Mouse (Mus musculus) G1E (cell line): ENCODE data around the gene Hoxd3. TPM values are rescaled to one million over a fixed set of nuclear protein-coding genes. Genes with fewer than 3 reads are reported as not detected.

Experiments
- ATAC-seq: 2 replicates; pipeline ENCODE4 v1.8.0; 2016; ENCODE audit warnings: mild to moderate bottlenecking; ENCODE audit not compliant: insufficient number of reproducible peaks, poor library complexity, low FRiP score, severe bottlenecking; ENCODE audit errors: extremely low read depth
- DNase-seq: peaks from one replicate; pipeline ENCODE4 v3.0.0; 2012; ENCODE audit warnings: low spot score
- H3K27me3 ChIP-seq: 2 replicates; pipeline ENCODE4 v1.6.1; 2012; ENCODE audit warnings: mild to moderate bottlenecking, low read length, inconsistent platforms; ENCODE audit not compliant: insufficient read depth
- H3K36me3 ChIP-seq: replicated peaks from 2 replicates; pipeline ENCODE3; 2012; ENCODE audit warnings: mild to moderate bottlenecking, inconsistent platforms
- H3K4me1 ChIP-seq: 2 replicates; pipeline ENCODE4 v1.6.1; 2012; ENCODE audit warnings: low read depth, low read length, inconsistent platforms, mixed read lengths; ENCODE audit not compliant: insufficient read depth
- H3K4me3 ChIP-seq: 2 replicates; pipeline ENCODE4 v1.5.1; 2012; ENCODE audit warnings: low read depth, mild to moderate bottlenecking, inconsistent platforms, low read length, moderate library complexity, mixed read lengths
- H3K9me3 ChIP-seq: replicated peaks from 2 replicates; pipeline ENCODE4 v1.6.1; 2012; ENCODE audit warnings: inconsistent platforms
- CTCF ChIP-seq: IDR thresholded peaks from 2 replicates; pipeline ENCODE4 v1.5.1; 2012; ENCODE audit warnings: low read depth, low read length, inconsistent platforms, mixed read lengths
- GATA1 ChIP-seq: IDR thresholded peaks from 2 replicates; pipeline ENCODE4 v1.6.1; 2012; ENCODE audit warnings: borderline replicate concordance, low read length, inconsistent platforms, mixed read lengths
- GATA2 ChIP-seq: IDR thresholded peaks from 2 replicates; pipeline ENCODE4 v1.6.1; 2012; ENCODE audit warnings: low read depth, low read length, inconsistent platforms, borderline replicate concordance
- POLR2AphosphoS5 ChIP-seq: IDR thresholded peaks from 2 replicates; pipeline ENCODE4 v1.6.1; 2012; ENCODE audit warnings: low read depth, low read length, inconsistent platforms; ENCODE audit not compliant: insufficient replicate concordance
- TAL1 ChIP-seq: conservative IDR thresholded peaks from 2 replicates; pipeline ENCODE4 v1.6.1; 2012; ENCODE audit warnings: low read depth, low read length, inconsistent platforms, mixed read lengths
- polyA plus RNA-seq: library from polyadenylated mRNA; stranded (reverse); fragments of >175 nt; gene quantifications from 2 replicates; pipeline ENCODE4 v1.2.3, GENCODE M21; 2012
- total RNA-seq, 2 experiments: library from RNA; stranded (forward) in 1 of 2; stranded (reverse) in 1 of 2; fragments of 200-1000 nt in 1 of 2; fragments of >200 nt in 1 of 2; fragmentation: Nextera tagmentation in 1 of 2; gene quantifications; 2 replicates each; pipeline ENCODE4 v1.2.3; 2014 to 2017

Hoxd3 gene
- total and polyA plus RNA-seq, 3 experiments = 0.17 to 0.75 (median 0.22) TPM

- DNase-seq = no peak
- no peak for ATAC-seq
- peaks cover 6% of the 10 kb centered on the region; the same call in 1 of the 2 replicates for H3K4me1 ChIP-seq
- H3K4me3 ChIP-seq = no peak overlapping the region
- H3K9me3 ChIP-seq = peaks cover 7% of the 10 kb centered on the region; the same call in 1 of the 2 replicates
- H3K36me3 ChIP-seq = no peaks in the 10 kb centered on the region
- TF ChIP-seq POLR2AphosphoS5 (no peak), TAL1 (no peak), GATA2 (no peak), CTCF (no peak), GATA1 (no peak)
- peaks cover 22% of the 10 kb centered on the region for H3K27me3 ChIP-seq
Observed at GRCm38 (mm10) chr2:74751861-74752260, 40.1 kb downstream of the Hoxd3 start.

GRCm38 (mm10) chr2:74752431-74753174, 40.9 kb downstream of the Hoxd3 start:
- Histone ChIP-seq H3K9me3 (0 out of 2 replicates have a peak, but pooled peaks cover 4% of the 10 kb centered on the region), H3K4me3 (no peak overlapping the region), H3K27me3 (peaks cover 21% of the 10 kb centered on the region), H3K36me3 (no peaks in the 10 kb centered on the region), H3K4me1 (peaks cover 6% of the 10 kb centered on the region; the same call in 1 of the 2 replicates)
- TF ChIP-seq POLR2AphosphoS5 = no peak
- no peak for TF ChIP-seq GATA1
- TF ChIP-seq CTCF = no peak
- TF ChIP-seq GATA2 = no peak
- TF ChIP-seq TAL1 = no peak
- ATAC-seq = no peak
- no peak for DNase-seq

- Histone ChIP-seq H3K4me3 (no peak overlapping the region), H3K4me1 (peaks cover 6% of the 10 kb centered on the region; the same call in 1 of the 2 replicates), H3K9me3 (0 out of 2 replicates have a peak, but pooled peaks cover 4% of the 10 kb centered on the region), H3K27me3 (peaks cover 21% of the 10 kb centered on the region), H3K36me3 (no peaks in the 10 kb centered on the region)
- DNase-seq (no peak), ATAC-seq (no peak)
- no peak for TF ChIP-seq CTCF
- TF ChIP-seq POLR2AphosphoS5 = no peak
- no peak for TF ChIP-seq GATA2
- TF ChIP-seq TAL1 = no peak
- no peak for TF ChIP-seq GATA1
Observed at GRCm38 (mm10) chr2:74753175-74753523, 41.4 kb downstream of the Hoxd3 start.

DNA sequence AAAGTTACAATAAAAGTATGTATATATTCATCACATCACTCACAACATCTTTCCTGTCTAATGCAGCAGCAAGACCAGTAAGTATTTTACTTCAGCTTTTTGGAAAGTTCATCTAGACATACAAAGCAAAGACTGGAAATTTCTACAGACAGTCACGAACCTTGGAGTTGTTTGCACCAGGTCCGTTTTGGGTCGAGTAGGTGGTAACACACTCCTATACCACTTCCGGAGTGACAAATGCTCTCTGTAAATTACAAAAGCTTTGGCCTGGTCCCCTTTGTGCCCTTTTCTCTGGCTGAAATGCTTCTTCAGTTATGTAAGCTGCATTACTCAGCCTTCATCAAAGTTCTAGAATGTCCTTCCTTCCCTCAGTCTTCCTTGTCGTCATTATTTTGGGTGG, 42.0 kb downstream of the Hoxd3 start:
- no peak for ATAC-seq
- H3K9me3 ChIP-seq = 0 out of 2 replicates have a peak, but pooled peaks cover 4% of the 10 kb centered on the region
- TF ChIP-seq CTCF (no peak), GATA1 (no peak), TAL1 (no peak), POLR2AphosphoS5 (no peak), GATA2 (no peak)

GRCm38 (mm10) chr2:74760146-74760545, 48.4 kb downstream of the Hoxd3 start:
- DNase-seq (no peak), ATAC-seq (no peak)
- Histone ChIP-seq H3K27me3 (peaks cover 14% of the 10 kb centered on the region), H3K9me3 (peaks cover 8% of the 10 kb centered on the region), H3K36me3 (no peaks in the 10 kb centered on the region), H3K4me1 (no peaks in the 10 kb centered on the region), H3K4me3 (no peak overlapping the region)
- TF ChIP-seq CTCF = no peak
- no peak for TF ChIP-seq GATA1
- no peak for TF ChIP-seq POLR2AphosphoS5
- no peak for TF ChIP-seq TAL1
- TF ChIP-seq GATA2 = no peak

More for the DNA sequence above, 42.0 kb downstream of the Hoxd3 start:
- DNase-seq = no peak
- Histone ChIP-seq H3K36me3 (no peaks in the 10 kb centered on the region), H3K4me3 (no peak overlapping the region), H3K27me3 (peaks cover 24% of the 10 kb centered on the region), H3K4me1 (peaks cover 6% of the 10 kb centered on the region; the same call in 1 of the 2 replicates)

DNA sequence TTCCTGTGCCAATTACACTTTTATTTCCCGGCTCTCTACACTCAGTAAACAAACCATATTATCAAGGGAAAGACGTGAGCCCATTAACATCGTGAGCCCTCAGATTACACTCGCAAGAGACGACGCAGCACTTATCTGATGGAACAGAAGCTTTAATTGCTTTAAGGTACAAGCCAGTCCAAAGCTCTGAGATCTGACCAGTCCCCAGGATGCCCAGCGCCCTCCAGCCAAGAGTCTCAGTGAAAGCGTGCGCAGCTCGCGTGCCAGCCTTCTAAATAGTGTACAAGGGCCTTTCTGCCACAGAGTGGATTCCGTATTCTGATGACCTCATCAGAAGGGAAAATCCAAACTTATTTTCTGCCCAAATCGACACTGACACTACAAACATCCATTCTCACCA, 50.2 kb downstream of the Hoxd3 start:
- Histone ChIP-seq H3K4me1 (no peaks in the 10 kb centered on the region), H3K36me3 (no peaks in the 10 kb centered on the region), H3K4me3 (no peak overlapping the region), H3K9me3 (peaks cover 8% of the 10 kb centered on the region), H3K27me3 (peaks cover 15% of the 10 kb centered on the region)
- no peak for DNase-seq
- no peak for ATAC-seq
- TF ChIP-seq POLR2AphosphoS5 (no peak), TAL1 (no peak)
